Comparison of ENCODE assay signal across 8 mouse cellular contexts in genomic region chr2:120731167-120731862, GRCm38 (mm10).
DNase-seq lines count a peak whose midpoint lies in the region; ATAC-seq and TF ChIP-seq lines count a peak whose summit lies in the region.

No protein-coding gene starts in this region.

- peak; percentile 98 for ATAC-seq in forebrain, embryonic 11.5 days (replicated peaks; ENCODE audit: low FRiP score)
- peak; percentile 97 for ATAC-seq in heart, postnatal 0 days (ENCODE audit: insufficient read depth, low read depth)
- ATAC-seq in liver, embryonic 16.5 days (ENCODE audit: low read depth) = peak; percentile 97
- ATAC-seq in neural tube, embryonic 13.5 days (ENCODE audit: low read depth) = peak; percentile 99

- peaks cover 15% of the 10 kb centered on the region for H3K4me1 ChIP-seq in forebrain, embryonic 11.5 days (replicated peaks; ENCODE audit: control insufficient read depth, insufficient read depth, low read length)
- H3K4me1 ChIP-seq in heart, postnatal 0 days (ENCODE audit: control insufficient read depth, insufficient read depth) = peaks cover 31% of the 10 kb centered on the region
- H3K4me1 ChIP-seq in liver, embryonic 16.5 days (ENCODE audit: control insufficient read depth, low read depth, low read length) = peaks cover 29% of the 10 kb centered on the region
- H3K4me1 ChIP-seq in neural tube, embryonic 13.5 days (replicated peaks) = peaks cover 37% of the 10 kb centered on the region
- peaks cover 10% of the 10 kb centered on the region for H3K4me1 ChIP-seq in testis, adult 2 months (ENCODE audit: control insufficient read depth, insufficient read depth, low read length)

- whole genome bisulfite sequencing in forebrain, embryonic 11.5 days = under 1% methylated on average over 59 of the region's 61 CpGs
- under 1% methylated on average over 58 of the region's 61 CpGs for WGBS in heart, postnatal 0 days
- under 1% methylated on average over 61 of the region's 61 CpGs for WGBS in liver, embryonic 16.5 days (ENCODE audit: insufficient replicate concordance)
- under 1% methylated on average over 60 of the region's 61 CpGs for WGBS in neural tube, embryonic 13.5 days

- TF ChIP-seq CTCF in heart, postnatal 0 days (IDR thresholded peaks at IDR 0.05; ENCODE audit: low read depth) = peak; percentile 19
- no peak for TF ChIP-seq CTCF in testis, adult 2 months (IDR thresholded peaks at IDR 0.05; ENCODE audit: control insufficient read depth, insufficient read depth, insufficient replicate concordance, low read depth, low read length)

- H3K4me3 ChIP-seq in forebrain, embryonic 11.5 days (ENCODE audit: low read depth, low read length) = peak overlapping the region; percentile 95
- H3K4me3 ChIP-seq in heart, postnatal 0 days (ENCODE audit: low read depth, low read length) = peak overlapping the region; percentile 88
- peak overlapping the region; percentile 85 for H3K4me3 ChIP-seq in liver, embryonic 16.5 days (ENCODE audit: low read depth, low read length)
- H3K4me3 ChIP-seq in neural tube, embryonic 13.5 days = peak overlapping the region; percentile 92
- H3K4me3 ChIP-seq in testis, adult 2 months (ENCODE audit: control insufficient read depth, low read depth, low read length) = peak overlapping the region; percentile 91

- no peaks in the 10 kb centered on the region for H3K27me3 ChIP-seq in forebrain, embryonic 11.5 days (ENCODE audit: control insufficient read depth, insufficient read depth, low read length)
- no peaks in the 10 kb centered on the region for H3K27me3 ChIP-seq in heart, postnatal 0 days (ENCODE audit: control insufficient read depth, insufficient read depth, low read length)
- H3K27me3 ChIP-seq in liver, embryonic 16.5 days (ENCODE audit: control insufficient read depth, insufficient read depth, low read depth, low read length) = no peaks in the 10 kb centered on the region
- H3K27me3 ChIP-seq in neural tube, embryonic 13.5 days = no peaks in the 10 kb centered on the region
- no peaks in the 10 kb centered on the region for H3K27me3 ChIP-seq in testis, adult 2 months (ENCODE audit: control insufficient read depth, insufficient read depth, low read length)

- peak; percentile 77 to 83 for DNase-seq in CD8-positive naive resting alpha-beta T cell, adult 2 months (ENCODE audit: low read depth in 2 of 2, low spot score in 2 of 2)
- DNase-seq in c-Kit-positive CD71-negative TER-119-negative erythroid progenitor cells, embryonic 14.5 days (ENCODE audit: low read depth) = peak; percentile 85
- DNase-seq in forebrain, embryonic 11.5 days (ENCODE audit: low spot score) = peak; percentile 98
- DNase-seq in heart, postnatal 0 days (ENCODE audit: low spot score) = peak; percentile 92
- peak; percentile 96 to 98 for DNase-seq in kidney, postnatal 4 days

- H3K4me2 ChIP-seq in forebrain, embryonic 11.5 days (ENCODE audit: low read depth, low read length, severe bottlenecking) = peak overlapping the region; percentile 98
- H3K4me2 ChIP-seq in heart, postnatal 0 days (ENCODE audit: low read depth, low read length) = peak overlapping the region; percentile 91
- peak overlapping the region; percentile 86 for H3K4me2 ChIP-seq in liver, embryonic 16.5 days (ENCODE audit: low read depth, low read length)
- H3K4me2 ChIP-seq in neural tube, embryonic 13.5 days = peak overlapping the region; percentile 95

- H3K9me3 ChIP-seq in forebrain, embryonic 11.5 days (ENCODE audit: control insufficient read depth, low read length) = no peaks in the 10 kb centered on the region
- H3K9me3 ChIP-seq in heart, postnatal 0 days (replicated peaks; ENCODE audit: control insufficient read depth, low read length) = no peaks in the 10 kb centered on the region
- no peaks in the 10 kb centered on the region for H3K9me3 ChIP-seq in liver, embryonic 16.5 days (replicated peaks; ENCODE audit: control insufficient read depth, low read length)
- H3K9me3 ChIP-seq in neural tube, embryonic 13.5 days = no peaks in the 10 kb centered on the region

- peak overlapping the region; percentile 84 for H3K27ac ChIP-seq in forebrain, embryonic 11.5 days (ENCODE audit: low read depth, low read length)
- H3K27ac ChIP-seq in heart, postnatal 0 days (ENCODE audit: low read depth) = peak overlapping the region; percentile 98
- peak overlapping the region; percentile 94 for H3K27ac ChIP-seq in liver, embryonic 16.5 days (ENCODE audit: low read length)
- peak overlapping the region; percentile 92 for H3K27ac ChIP-seq in neural tube, embryonic 13.5 days (replicated peaks)
- peak overlapping the region; percentile 97 for H3K27ac ChIP-seq in testis, adult 2 months (ENCODE audit: control insufficient read depth, insufficient read depth, low read depth, low read length)

- no peaks in the 10 kb centered on the region; the same call in 1 of the 2 replicates for H3K36me3 ChIP-seq in forebrain, embryonic 11.5 days (ENCODE audit: control insufficient read depth, insufficient read depth, low read length)
- H3K36me3 ChIP-seq in heart, postnatal 0 days (replicated peaks; ENCODE audit: control insufficient read depth, insufficient read depth, low read length) = peaks cover 23% of the 10 kb centered on the region
- peaks cover 21% of the 10 kb centered on the region for H3K36me3 ChIP-seq in liver, embryonic 16.5 days (ENCODE audit: control insufficient read depth, insufficient read depth)
- H3K36me3 ChIP-seq in neural tube, embryonic 13.5 days = peaks cover 28% of the 10 kb centered on the region
- H3K36me3 ChIP-seq in testis, adult 2 months (ENCODE audit: control insufficient read depth, insufficient read depth, low read length) = no peaks in the 10 kb centered on the region; the same call in none of the 2 replicates

- no peak for TF ChIP-seq EP300 in heart, postnatal 0 days (IDR thresholded peaks at IDR 0.05; ENCODE audit: low read depth)

- peak overlapping the region; percentile 91 for H3K9ac ChIP-seq in forebrain, embryonic 11.5 days (ENCODE audit: low read length)
- H3K9ac ChIP-seq in heart, postnatal 0 days (replicated peaks; ENCODE audit: low read depth, low read length) = peak overlapping the region; percentile 95
- peak overlapping the region; percentile 92 for H3K9ac ChIP-seq in liver, embryonic 16.5 days (ENCODE audit: low read depth, low read length)
- peak overlapping the region; percentile 95 for H3K9ac ChIP-seq in neural tube, embryonic 13.5 days

- TF ChIP-seq POLR2A in testis, adult 2 months (IDR thresholded peaks at IDR 0.05; ENCODE audit: control insufficient read depth, low read depth, low read length) = peak; percentile 93

Comparison
In these comparisons a context has a peak if more than half of its experiments do, and no peak if none do; other contexts are left out.
1. Peak in every context shown above with its lines: DNase-seq, ATAC-seq, H3K4me3 ChIP-seq and H3K27ac ChIP-seq.